Mouse (Mus musculus): ENCODE measurements around the gene Mcmbp. TPM values are rescaled to one million over a fixed set of nuclear protein-coding genes. Genes with fewer than 3 reads are reported as not detected.

Gene Mcmbp
- polyA plus RNA-seq, 1 experiment from 2014 or later, result 82.7 TPM

- Histone ChIP-seq H3K9me3 (no peaks in the 10 kb centered on the region), H3K36me3 (peaks cover 10% of the 10 kb centered on the region), H3K4me1 (replicated peaks) (peaks cover 22% of the 10 kb centered on the region), H3K4me2 (peak within 1 kb of the TSS; percentile 90), H3K9ac (replicated peaks) (peak within 1 kb of the TSS; percentile 82), H3K27me3 (no peaks in the 10 kb centered on the region; the same call in 1 of the 2 replicates), H3K4me3 (replicated peaks) (peak within 1 kb of the TSS; percentile 97), H3K27ac (no peak within 1 kb of the TSS; the same call in 1 of the 2 replicates)
- ATAC-seq (ENCODE audit: insufficient number of reproducible peaks, insufficient read depth, low FRiP score, low TSS enrichment, low read depth), result peak; percentile 87
- under 1% methylated on average over 55 of the region's 55 CpGs for WGBS
These were observed 4.6 kb upstream of the Mcmbp start, which contains the start of gene Sec23ip for GRCm38 (mm10) chr7:128744684-128745485. Gene Sec23ip, plus strand, starts transcription at chr7:128744943.

GRCm38 (mm10) chr7:128743898-128744297, 3.6 kb upstream of the Mcmbp start:
- H3K4me3 ChIP-seq (replicated peaks), result peak overlapping the region; percentile 97
- peak overlapping the region; percentile 90 for H3K4me2 ChIP-seq
- no peak for ATAC-seq (ENCODE audit: insufficient number of reproducible peaks, insufficient read depth, low FRiP score, low TSS enrichment, low read depth)
- H3K9ac ChIP-seq (replicated peaks), result no peak overlapping the region
- no peak overlapping the region for H3K27ac ChIP-seq
- H3K27me3 ChIP-seq, result no peaks in the 10 kb centered on the region; the same call in 1 of the 2 replicates
- peaks cover 9% of the 10 kb centered on the region; the same call in 1 of the 2 replicates for H3K36me3 ChIP-seq
- no peaks in the 10 kb centered on the region for H3K9me3 ChIP-seq
- H3K4me1 ChIP-seq (replicated peaks), result peaks cover 25% of the 10 kb centered on the region
- WGBS, result 57% methylated on average over 2 of the region's 2 CpGs

GRCm38 (mm10) chr7:128739462-128740277, 625 bp downstream of the Mcmbp start:
- under 1% methylated on average over 77 of the region's 80 CpGs for WGBS
- peaks cover 19% of the 10 kb centered on the region for H3K36me3 ChIP-seq
- peak; percentile 27; the same call in 1 of the 2 replicates for ATAC-seq (ENCODE audit: insufficient number of reproducible peaks, insufficient read depth, low FRiP score, low TSS enrichment, low read depth)

GRCm38 (mm10) chr7:128739116-128739461, 1.2 kb downstream of the Mcmbp start:
- whole genome bisulfite sequencing, result 2% methylated on average over 15 of the region's 15 CpGs
- peaks cover 24% of the 10 kb centered on the region for H3K36me3 ChIP-seq
- H3K9me3 ChIP-seq, result 0 out of 2 replicates have a peak, but pooled peaks cover 6% of the 10 kb centered on the region
- peaks cover 16% of the 10 kb centered on the region for H3K4me1 ChIP-seq (replicated peaks)
- H3K9ac ChIP-seq (replicated peaks), result peak overlapping the region; percentile 98
- no peaks in the 10 kb centered on the region; the same call in 1 of the 2 replicates for H3K27me3 ChIP-seq
- H3K4me2 ChIP-seq, result peak overlapping the region; percentile 89
- H3K4me3 ChIP-seq (replicated peaks), result peak overlapping the region; percentile 99
- no peak for ATAC-seq (ENCODE audit: insufficient number of reproducible peaks, insufficient read depth, low FRiP score, low TSS enrichment, low read depth)
- H3K27ac ChIP-seq, result no peak overlapping the region

More at GRCm38 (mm10) chr7:128739462-128740277, 625 bp downstream of the Mcmbp start:
- H3K4me1 ChIP-seq (replicated peaks), result peaks cover 16% of the 10 kb centered on the region
- H3K9ac ChIP-seq (replicated peaks), result peak overlapping the region; percentile 98
- peak overlapping the region; percentile 91 for H3K27ac ChIP-seq
- no peaks in the 10 kb centered on the region; the same call in 1 of the 2 replicates for H3K27me3 ChIP-seq
- H3K4me3 ChIP-seq (replicated peaks), result peak overlapping the region; percentile 99
- 0 out of 2 replicates have a peak, but pooled peaks cover 3% of the 10 kb centered on the region for H3K9me3 ChIP-seq
- H3K4me2 ChIP-seq, result peak overlapping the region; percentile 89

DNA sequence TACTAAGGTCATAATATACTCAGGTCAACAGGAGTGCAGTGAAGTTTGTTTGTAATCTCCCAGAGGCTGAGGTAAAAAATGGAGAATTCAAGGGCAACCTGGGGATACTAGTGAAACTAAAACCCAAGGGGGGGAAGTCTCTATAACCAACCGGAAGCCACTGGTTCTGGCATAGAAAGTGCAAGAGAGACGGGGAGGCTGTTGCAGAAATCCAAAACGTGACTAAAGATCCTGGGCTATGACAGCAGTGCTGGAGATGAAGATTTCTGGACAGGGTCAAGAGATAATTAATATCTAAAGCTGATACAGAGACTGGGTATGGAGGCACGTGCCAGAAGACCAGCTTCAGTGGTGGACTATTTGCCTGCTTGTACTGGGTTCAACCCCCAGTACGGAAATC, 2.3 kb downstream of the Mcmbp start:
- Histone ChIP-seq H3K27ac (no peak overlapping the region), H3K9ac (replicated peaks) (no peak overlapping the region), H3K36me3 (peaks cover 24% of the 10 kb centered on the region), H3K27me3 (no peaks in the 10 kb centered on the region; the same call in 1 of the 2 replicates), H3K4me2 (peak overlapping the region; percentile 89), H3K4me1 (replicated peaks) (peaks cover 16% of the 10 kb centered on the region), H3K9me3 (0 out of 2 replicates have a peak, but pooled peaks cover 6% of the 10 kb centered on the region), H3K4me3 (replicated peaks) (peak overlapping the region; percentile 99; the same call in 1 of the 2 replicates)
- 84% methylated on average over 5 of the region's 5 CpGs for WGBS
- no peak for ATAC-seq (ENCODE audit: insufficient number of reproducible peaks, insufficient read depth, low FRiP score, low TSS enrichment, low read depth)

GRCm38 (mm10) chr7:128731585-128731984, 8.7 kb downstream of the Mcmbp start:
- Histone ChIP-seq H3K4me2 (no peak overlapping the region), H3K27me3 (no peaks in the 10 kb centered on the region), H3K9ac (replicated peaks) (no peak overlapping the region), H3K4me1 (replicated peaks) (peaks cover 4% of the 10 kb centered on the region; the same call in 1 of the 2 replicates), H3K27ac (no peak overlapping the region), H3K9me3 (0 out of 2 replicates have a peak, but pooled peaks cover 6% of the 10 kb centered on the region), H3K36me3 (peaks cover 22% of the 10 kb centered on the region), H3K4me3 (replicated peaks) (no peak overlapping the region)
- ATAC-seq (ENCODE audit: insufficient number of reproducible peaks, insufficient read depth, low FRiP score, low TSS enrichment, low read depth), result no peak
- 78% methylated on average over 2 of the region's 2 CpGs for WGBS

DNA sequence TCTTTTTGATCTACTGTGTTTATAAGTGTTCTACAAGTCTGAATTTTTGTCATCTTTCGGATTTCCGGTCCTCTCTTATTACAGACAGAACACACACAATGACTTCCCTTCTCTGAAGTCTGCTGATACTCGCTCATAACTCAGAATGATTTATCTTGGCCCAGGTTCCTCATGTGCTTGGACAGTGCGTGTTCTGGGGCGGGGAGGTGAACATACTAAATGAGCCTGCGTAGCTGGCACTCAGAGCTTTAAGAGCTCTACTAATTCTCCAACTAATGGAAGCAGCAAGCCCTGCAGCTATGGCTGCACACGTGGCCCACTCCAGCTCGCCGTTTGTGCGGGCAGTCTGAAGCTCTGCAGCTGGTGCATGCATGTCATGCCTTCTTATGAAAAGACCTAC, 11.6 kb downstream of the Mcmbp start:
- Histone ChIP-seq H3K27ac (no peak overlapping the region), H3K36me3 (no peaks in the 10 kb centered on the region), H3K27me3 (no peaks in the 10 kb centered on the region), H3K4me2 (no peak overlapping the region), H3K9ac (replicated peaks) (no peak overlapping the region), H3K4me1 (replicated peaks) (peaks cover 4% of the 10 kb centered on the region; the same call in 1 of the 2 replicates), H3K9me3 (no peaks in the 10 kb centered on the region), H3K4me3 (replicated peaks) (no peak overlapping the region)
- no peak for ATAC-seq (ENCODE audit: insufficient number of reproducible peaks, insufficient read depth, low FRiP score, low TSS enrichment, low read depth)
- WGBS, result 85% methylated on average over 10 of the region's 10 CpGs

DNA sequence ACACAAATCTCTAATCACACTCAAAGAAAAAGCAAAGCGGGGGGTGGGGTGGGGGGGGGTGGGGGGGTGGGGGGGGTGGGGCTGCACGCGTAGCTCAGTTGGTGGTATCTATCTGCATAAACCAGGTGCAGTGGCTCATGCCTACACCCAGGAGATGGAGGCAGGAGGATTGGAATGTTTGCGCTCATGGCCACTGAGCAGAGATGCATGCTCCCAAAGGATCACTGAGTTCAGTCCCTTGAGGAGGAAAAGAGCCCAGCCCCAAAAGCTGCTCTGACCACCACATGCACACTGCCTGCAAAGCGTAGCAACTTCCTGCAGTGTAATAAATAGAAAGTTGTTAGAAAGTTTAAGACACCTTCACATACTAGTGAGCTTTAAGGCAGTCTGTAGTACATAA, 12.6 kb downstream of the Mcmbp start:
- no peak overlapping the region for H3K4me3 ChIP-seq (replicated peaks)
- no peak overlapping the region for H3K9ac ChIP-seq (replicated peaks)
- H3K36me3 ChIP-seq, result peaks cover 7% of the 10 kb centered on the region
- no peak overlapping the region for H3K27ac ChIP-seq
- no peak overlapping the region for H3K4me2 ChIP-seq
- no peak for ATAC-seq (ENCODE audit: insufficient number of reproducible peaks, insufficient read depth, low FRiP score, low TSS enrichment, low read depth)
- no peaks in the 10 kb centered on the region for H3K9me3 ChIP-seq
- peaks cover 4% of the 10 kb centered on the region; the same call in 1 of the 2 replicates for H3K4me1 ChIP-seq (replicated peaks)
- WGBS, result 50% methylated on average over 5 of the region's 5 CpGs
- H3K27me3 ChIP-seq, result no peaks in the 10 kb centered on the region

GRCm38 (mm10) chr7:128726999-128727398, 13.3 kb downstream of the Mcmbp start:
- H3K4me1 ChIP-seq (replicated peaks), result peaks cover 4% of the 10 kb centered on the region; the same call in 1 of the 2 replicates
- H3K4me2 ChIP-seq, result no peak overlapping the region
- 72% methylated on average over 10 of the region's 10 CpGs for WGBS
- H3K27ac ChIP-seq, result no peak overlapping the region
- no peaks in the 10 kb centered on the region for H3K9me3 ChIP-seq
- H3K4me3 ChIP-seq (replicated peaks), result no peak overlapping the region
- H3K36me3 ChIP-seq, result peaks cover 14% of the 10 kb centered on the region
- no peak for ATAC-seq (ENCODE audit: insufficient number of reproducible peaks, insufficient read depth, low FRiP score, low TSS enrichment, low read depth)
- H3K27me3 ChIP-seq, result no peaks in the 10 kb centered on the region
- H3K9ac ChIP-seq (replicated peaks), result no peak overlapping the region

DNA sequence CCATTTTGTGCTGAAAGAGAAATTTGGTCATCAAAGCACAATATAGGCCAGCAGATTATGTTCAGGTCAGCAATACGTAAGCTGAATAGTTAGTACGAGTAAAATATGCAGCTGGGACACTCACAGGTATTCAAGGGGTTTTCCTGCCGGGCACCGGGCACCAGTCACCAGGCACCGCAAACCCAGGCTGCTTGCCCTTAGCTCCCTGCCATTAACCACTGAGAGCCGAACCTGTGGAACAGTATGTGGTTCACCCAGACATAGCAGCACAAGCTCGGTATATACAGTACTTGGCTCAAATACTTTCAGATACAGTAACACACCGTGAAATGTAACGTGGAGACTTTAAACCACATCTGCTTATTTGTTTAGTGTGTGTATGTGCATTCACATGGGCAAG, 15.1 kb downstream of the Mcmbp start:
- 89% methylated on average over 9 of the region's 9 CpGs for WGBS
- Histone ChIP-seq H3K27me3 (no peaks in the 10 kb centered on the region), H3K4me2 (no peak overlapping the region), H3K4me3 (replicated peaks) (no peak overlapping the region), H3K36me3 (peaks cover 31% of the 10 kb centered on the region), H3K4me1 (replicated peaks) (peaks cover 4% of the 10 kb centered on the region; the same call in 1 of the 2 replicates), H3K9me3 (no peaks in the 10 kb centered on the region), H3K27ac (no peak overlapping the region), H3K9ac (replicated peaks) (no peak overlapping the region)
- no peak for ATAC-seq (ENCODE audit: insufficient number of reproducible peaks, insufficient read depth, low FRiP score, low TSS enrichment, low read depth)

- Histone ChIP-seq H3K9me3 (no peaks in the 10 kb centered on the region), H3K27ac (no peak overlapping the region), H3K4me3 (replicated peaks) (no peak overlapping the region), H3K27me3 (no peaks in the 10 kb centered on the region), H3K4me1 (replicated peaks) (peaks cover 4% of the 10 kb centered on the region; the same call in 1 of the 2 replicates), H3K4me2 (no peak overlapping the region), H3K36me3 (peaks cover 34% of the 10 kb centered on the region), H3K9ac (replicated peaks) (no peak overlapping the region)
- peak; percentile 52; the same call in 1 of the 2 replicates for ATAC-seq (ENCODE audit: insufficient number of reproducible peaks, insufficient read depth, low FRiP score, low TSS enrichment, low read depth)
- 54% methylated on average over 4 of the region's 4 CpGs for WGBS
These were observed 15.5 kb downstream of the Mcmbp start for GRCm38 (mm10) chr7:128724761-128725160.

All from limb, embryonic 12.5 days (tissue).